Mouse (Mus musculus): Measurements from ENCODE around the gene Auts2.

Gene Auts2

GRCm38 (mm10) chr5:131563630-131564252 lies 979.4 kb downstream of the Auts2 start:
- no peak for DNase-seq (ENCODE audit: low read depth)

- DNase-seq (ENCODE audit: low read depth): no peak
Measured at GRCm38 (mm10) chr5:131560773-131561560, 982.2 kb downstream of the Auts2 start.

- no peak for DNase-seq (ENCODE audit: low read depth)
Measured at GRCm38 (mm10) chr5:131558403-131559174, 984.6 kb downstream of the Auts2 start.

- DNase-seq (ENCODE audit: low read depth): no peak
Measured at GRCm38 (mm10) chr5:131557591-131558385, 985.4 kb downstream of the Auts2 start.

GRCm38 (mm10) chr5:131548932-131549563 lies 994.1 kb downstream of the Auts2 start:
- no peak for DNase-seq (ENCODE audit: low read depth)

GRCm38 (mm10) chr5:131547926-131548325 lies 995.2 kb downstream of the Auts2 start:
- DNase-seq (ENCODE audit: low read depth): no peak

GRCm38 (mm10) chr5:131546414-131546813 lies 996.7 kb downstream of the Auts2 start:
- DNase-seq (ENCODE audit: low read depth): no peak

GRCm38 (mm10) chr5:131544381-131544780 lies 998.8 kb downstream of the Auts2 start:
- no peak for DNase-seq (ENCODE audit: low read depth)

GRCm38 (mm10) chr5:131538311-131538915 lies 1004.7 kb downstream of the Auts2 start:
- no peak for DNase-seq (ENCODE audit: low read depth)

- DNase-seq (ENCODE audit: low read depth): no peak
Measured at GRCm38 (mm10) chr5:131537831-131538310, 1005.3 kb downstream of the Auts2 start.

GRCm38 (mm10) chr5:131537155-131537830 lies 1005.9 kb downstream of the Auts2 start:
- no peak for DNase-seq (ENCODE audit: low read depth)

GRCm38 (mm10) chr5:131535752-131536151 lies 1007.4 kb downstream of the Auts2 start:
- DNase-seq (ENCODE audit: low read depth): no peak

- no peak for DNase-seq (ENCODE audit: low read depth)
Measured at GRCm38 (mm10) chr5:131533815-131534214, 1009.3 kb downstream of the Auts2 start.

- DNase-seq (ENCODE audit: low read depth): no peak
Measured at GRCm38 (mm10) chr5:131531744-131532552, 1011.2 kb downstream of the Auts2 start.

- no peak for DNase-seq (ENCODE audit: low read depth)
Measured at GRCm38 (mm10) chr5:131530828-131531227, 1012.3 kb downstream of the Auts2 start.

GRCm38 (mm10) chr5:131526666-131527065 lies 1016.5 kb downstream of the Auts2 start:
- DNase-seq (ENCODE audit: low read depth): no peak

- no peak for DNase-seq (ENCODE audit: low read depth)
Measured at GRCm38 (mm10) chr5:131524900-131525465, 1018.2 kb downstream of the Auts2 start.

GRCm38 (mm10) chr5:131519560-131519959 lies 1023.6 kb downstream of the Auts2 start:
- no peak for DNase-seq (ENCODE audit: low read depth)

GRCm38 (mm10) chr5:131517677-131518076 lies 1025.5 kb downstream of the Auts2 start:
- no peak for DNase-seq (ENCODE audit: low read depth)

Data from naive thymus-derived CD4-positive, alpha-beta T cell, adult 2 months (primary cell).